Mouse (Mus musculus) intestine, postnatal 0 days (tissue): ENCODE results near the gene Rnf169. TPM values are rescaled to one million over a fixed set of nuclear protein-coding genes. Genes with fewer than 3 reads are reported as not detected.

Source experiments
- ATAC-seq: fragments of 200-750 bp; cut with Nextera tagmentation; 2 replicates; pipeline ENCODE4 v1.8.0; 2017; ENCODE audit warnings: mild to moderate bottlenecking, moderate TSS enrichment, moderate library complexity
- H3K27ac ChIP-seq: fragments of 300-500 bp; sonication (generic); 2 replicates; pipeline ENCODE4 v1.5.1; 2014; ENCODE audit warnings: mild to moderate bottlenecking, low read depth, low read length, moderate library complexity
- H3K27me3 ChIP-seq: fragments of 300-500 bp; sonication (generic); replicated peaks from 2 replicates; pipeline ENCODE4 v1.6.1; 2014; ENCODE audit warnings: low read length, mixed read lengths; ENCODE audit not compliant: control insufficient read depth, insufficient read depth
- H3K36me3 ChIP-seq: fragments of 300-500 bp; sonication (generic); 2 replicates; pipeline ENCODE4 v1.6.1; 2014; ENCODE audit warnings: mild to moderate bottlenecking, moderate library complexity; ENCODE audit not compliant: control insufficient read depth, insufficient read depth
- H3K4me1 ChIP-seq: fragments of 300-500 bp; sonication (generic); replicated peaks from 2 replicates; pipeline ENCODE4 v1.6.1; 2014; ENCODE audit warnings: antibody characterized with exemption, low read length, mixed read lengths; ENCODE audit not compliant: control insufficient read depth, insufficient read depth
- H3K4me2 ChIP-seq: fragments of 300-500 bp; sonication (generic); replicated peaks from 2 replicates; pipeline ENCODE4 v1.6.1; 2014; ENCODE audit warnings: low read depth, mild to moderate bottlenecking, moderate library complexity
- H3K4me3 ChIP-seq: fragments of 300-500 bp; sonication (generic); 2 replicates; pipeline ENCODE4 v1.5.1; 2014; ENCODE audit warnings: low read depth, low read length
- H3K9ac ChIP-seq: fragments of 300-500 bp; sonication (generic); 2 replicates; pipeline ENCODE4 v1.6.1; 2014; ENCODE audit warnings: mild to moderate bottlenecking, low read depth, low read length
- H3K9me3 ChIP-seq: fragments of 300-500 bp; sonication (generic); 2 replicates; pipeline ENCODE4 v1.6.1; 2016; ENCODE audit warnings: mixed run types; ENCODE audit not compliant: control insufficient read depth
- CTCF ChIP-seq: sonication (generic); IDR thresholded peaks from 2 replicates; pipeline ENCODE4 v1.5.1; 2016; ENCODE audit warnings: low read depth, mild to moderate bottlenecking, control low read depth, antibody characterized with exemption, moderate library complexity
- WGBS: fragments of 180-500 bp; shearing (Covaris S2); extraction: QIAGEN DNeasy Blood & Tissue Kit; methylation state at CpG from one replicate; pipeline ENCODE4 v1.1.7; 2014; 5-methylcytosine and 5-hydroxymethylcytosine counted together
- polyA plus RNA-seq: library from polyadenylated mRNA; unstranded; fragments of >200 nt; fragmentation: Nextera tagmentation; extraction: Ambion mirVana; gene quantifications from 2 replicates; pipeline ENCODE4 v1.2.1, GENCODE M21; 2015

Gene Rnf169
- polyA plus RNA-seq, 1 experiment from 2014 or later = 1.9 TPM

DNA sequence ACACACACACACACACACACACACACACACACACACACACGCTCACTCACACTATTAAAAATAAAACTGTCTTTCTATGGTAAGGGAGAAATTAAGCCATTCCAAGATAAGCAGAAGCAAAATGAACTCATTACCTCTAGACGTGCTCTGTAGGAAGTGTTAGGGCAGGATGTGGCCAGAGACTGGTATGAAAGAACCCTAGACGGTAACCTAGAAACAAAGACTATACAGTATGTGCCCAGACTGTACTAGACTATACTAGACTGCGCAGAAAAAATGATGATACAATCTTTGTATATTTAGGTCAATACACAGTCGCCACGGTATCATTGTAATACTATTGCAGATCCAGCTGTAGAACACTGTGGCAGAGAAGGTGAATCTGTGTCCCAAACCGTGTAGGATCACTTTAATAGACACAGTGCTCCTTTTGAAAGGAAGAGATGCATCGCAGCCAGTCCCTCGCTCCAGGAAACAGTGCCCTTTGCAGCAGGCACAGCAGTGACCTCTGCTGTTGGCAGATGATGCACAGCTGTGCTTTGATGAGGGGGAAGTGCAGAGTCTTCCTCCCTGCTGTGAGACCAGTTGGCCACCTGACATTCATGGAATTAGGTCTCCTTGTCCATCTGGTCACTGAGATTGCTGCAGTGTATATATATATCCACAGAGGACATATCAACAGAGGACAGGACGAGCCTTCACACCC, 90.9 kb downstream of the Rnf169 start:
- no peaks in the 10 kb centered on the region for H3K4me1 ChIP-seq
- H3K27me3 ChIP-seq = no peaks in the 10 kb centered on the region
- no peak overlapping the region for H3K4me3 ChIP-seq
- no peaks in the 10 kb centered on the region for H3K36me3 ChIP-seq
- no peak for ATAC-seq
- H3K9me3 ChIP-seq = no peaks in the 10 kb centered on the region
- peak; percentile 66 for TF ChIP-seq CTCF
- H3K9ac ChIP-seq = no peak overlapping the region
- 45% methylated on average over 10 of the region's 10 CpGs for WGBS
- H3K27ac ChIP-seq = no peak overlapping the region
- no peak overlapping the region for H3K4me2 ChIP-seq

DNA sequence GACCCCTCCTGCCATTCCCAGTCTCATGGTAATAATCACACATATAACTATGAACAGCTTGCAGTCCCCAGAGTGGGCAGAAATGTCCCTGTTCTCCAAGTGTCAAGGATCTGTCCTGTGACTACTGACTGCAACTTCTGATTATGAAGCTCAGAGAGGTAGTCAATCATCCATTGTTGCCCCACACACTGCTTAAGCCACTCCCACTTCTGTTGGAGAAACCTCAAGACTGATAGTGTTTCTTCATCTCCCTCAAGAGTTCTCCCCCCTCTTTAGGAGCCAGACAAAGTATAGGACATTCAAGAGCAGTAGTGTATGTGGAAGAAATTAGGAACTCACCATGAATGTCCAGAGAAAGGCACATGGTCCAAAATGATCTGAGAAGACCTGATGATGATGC, 92.5 kb downstream of the Rnf169 start:
- H3K4me2 ChIP-seq = no peak overlapping the region
- no peaks in the 10 kb centered on the region for H3K9me3 ChIP-seq
- H3K27me3 ChIP-seq = no peaks in the 10 kb centered on the region
- no peaks in the 10 kb centered on the region for H3K36me3 ChIP-seq
- ATAC-seq = no peak
- H3K9ac ChIP-seq = no peak overlapping the region
- no peak overlapping the region for H3K4me3 ChIP-seq
- TF ChIP-seq CTCF = no peak
- H3K27ac ChIP-seq = no peak overlapping the region
- no peaks in the 10 kb centered on the region for H3K4me1 ChIP-seq

DNA sequence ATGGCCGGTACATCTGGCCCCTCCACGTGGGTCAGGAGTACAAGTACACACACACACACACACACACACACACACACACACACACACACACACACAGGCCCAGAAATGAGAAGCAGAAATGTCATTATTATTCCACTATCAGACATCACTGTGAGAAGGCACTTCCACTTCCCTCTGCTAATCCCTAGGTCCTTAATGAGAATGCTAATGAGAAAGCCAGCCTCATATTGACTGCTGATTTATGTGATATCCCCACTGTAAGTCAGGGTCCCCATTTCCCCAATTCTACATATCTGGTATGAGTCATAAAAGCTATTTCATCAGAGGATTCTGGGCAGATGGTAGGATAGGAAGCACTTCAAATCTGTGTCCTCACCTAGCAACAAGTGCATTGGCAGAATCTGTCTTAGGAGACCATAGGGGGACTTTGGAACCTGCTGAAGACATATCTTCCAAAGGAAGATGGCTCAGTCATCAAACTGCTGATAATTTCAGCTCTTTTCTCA, 93.0 kb downstream of the Rnf169 start:
- H3K27ac ChIP-seq = no peak overlapping the region
- no peaks in the 10 kb centered on the region for H3K4me1 ChIP-seq
- TF ChIP-seq CTCF = no peak
- no peaks in the 10 kb centered on the region for H3K27me3 ChIP-seq
- ATAC-seq = no peak
- H3K4me3 ChIP-seq = no peak overlapping the region
- no peak overlapping the region for H3K9ac ChIP-seq
- H3K36me3 ChIP-seq = no peaks in the 10 kb centered on the region
- no peak overlapping the region for H3K4me2 ChIP-seq
- no peaks in the 10 kb centered on the region for H3K9me3 ChIP-seq
- 73% methylated on average over 2 of the region's 2 CpGs for WGBS

DNA sequence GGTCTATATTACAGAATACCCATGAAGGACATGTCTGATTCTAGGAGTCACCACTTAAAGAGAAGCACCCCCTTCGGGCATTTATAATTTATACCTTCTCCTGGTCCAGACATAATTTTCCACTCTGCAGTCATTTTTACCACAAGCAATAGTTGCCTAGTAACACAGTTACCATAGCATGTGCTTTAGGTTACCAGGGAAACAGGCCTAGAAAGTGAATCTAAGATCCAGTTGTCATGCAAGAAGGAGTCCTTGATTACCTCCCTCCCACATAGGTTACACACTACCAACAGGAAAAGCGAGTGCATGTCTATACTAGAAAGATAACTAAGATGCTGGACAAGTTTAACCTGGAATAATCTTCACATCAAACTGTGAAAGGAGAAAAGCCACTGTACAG, 102.0 kb downstream of the Rnf169 start:
- Histone ChIP-seq H3K4me2 (no peak overlapping the region), H3K4me1 (no peaks in the 10 kb centered on the region), H3K9me3 (no peaks in the 10 kb centered on the region), H3K9ac (no peak overlapping the region), H3K27me3 (no peaks in the 10 kb centered on the region), H3K36me3 (no peaks in the 10 kb centered on the region), H3K4me3 (no peak overlapping the region), H3K27ac (no peak overlapping the region)
- 62% methylated on average over 2 of the region's 2 CpGs for WGBS
- TF ChIP-seq CTCF = no peak
- no peak for ATAC-seq

DNA sequence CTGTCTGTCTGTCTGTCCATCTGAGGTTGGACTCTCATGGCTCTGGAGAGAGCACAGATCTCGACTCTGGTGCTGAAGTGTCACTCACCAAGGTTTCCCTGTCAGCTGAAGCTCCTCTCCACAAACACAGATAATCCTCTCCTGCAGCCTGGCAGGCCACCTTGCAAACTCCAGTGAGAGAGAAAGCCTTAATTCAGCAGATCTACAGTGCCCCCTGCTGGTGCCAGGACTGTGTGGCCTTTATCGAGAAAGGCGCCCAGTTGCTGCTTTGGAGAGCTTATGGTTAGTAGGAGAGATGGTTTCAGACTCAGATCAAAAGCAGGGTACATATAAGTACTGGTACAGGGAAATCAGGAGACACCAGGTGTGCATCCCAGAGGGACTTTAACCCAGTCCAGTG, 103.9 kb downstream of the Rnf169 start:
- H3K4me3 ChIP-seq = no peak overlapping the region
- peak; percentile 96 for TF ChIP-seq CTCF
- no peaks in the 10 kb centered on the region for H3K9me3 ChIP-seq
- H3K36me3 ChIP-seq = no peaks in the 10 kb centered on the region
- H3K27me3 ChIP-seq = no peaks in the 10 kb centered on the region
- WGBS = 3% methylated on average over 3 of the region's 3 CpGs
- no peak for ATAC-seq
- no peak overlapping the region for H3K4me2 ChIP-seq
- H3K9ac ChIP-seq = no peak overlapping the region
- no peak overlapping the region for H3K27ac ChIP-seq
- no peaks in the 10 kb centered on the region for H3K4me1 ChIP-seq

DNA sequence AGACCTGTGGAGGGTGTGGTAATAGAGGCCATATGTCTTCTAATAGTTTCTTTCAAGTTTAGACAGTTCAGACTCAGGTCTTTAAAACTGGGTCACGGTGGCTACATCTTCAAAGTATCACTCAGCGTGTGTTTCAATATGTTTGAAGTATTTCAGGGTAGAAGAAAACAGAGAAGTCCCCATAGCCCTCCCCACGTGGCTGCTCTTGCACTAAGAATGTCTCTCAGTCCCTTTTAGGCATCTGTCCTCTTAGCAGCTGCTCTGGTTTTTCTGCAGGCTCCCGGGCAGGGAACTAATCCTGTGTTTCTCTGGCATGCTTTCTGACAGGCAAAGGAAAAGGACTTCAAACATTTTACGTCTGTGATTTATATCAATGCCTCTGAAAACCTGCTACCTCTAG, 104.4 kb downstream of the Rnf169 start:
- Histone ChIP-seq H3K4me3 (no peak overlapping the region), H3K4me2 (no peak overlapping the region), H3K9ac (no peak overlapping the region), H3K9me3 (no peaks in the 10 kb centered on the region), H3K4me1 (no peaks in the 10 kb centered on the region), H3K27ac (no peak overlapping the region), H3K36me3 (no peaks in the 10 kb centered on the region), H3K27me3 (no peaks in the 10 kb centered on the region)
- ATAC-seq = no peak
- no peak for TF ChIP-seq CTCF
- WGBS = 42% methylated on average over 5 of the region's 5 CpGs
